Mouse (Mus musculus) midbrain, embryonic 11.5 days (tissue): ENCODE measurements around the gene Tedc2. TPM values are rescaled to one million over a fixed set of nuclear protein-coding genes. Genes with fewer than 3 reads are reported as not detected.
A peak's percentile ranks its signal among the peaks of the same experiment; 100 is the strongest.

Source experiments
- ATAC-seq: fragments of 200-750 bp; cut with Nextera tagmentation; 2 replicates; pipeline ENCODE4 v1.8.0; 2017; ENCODE audit warnings: moderate TSS enrichment, moderate library complexity; ENCODE audit not compliant: low FRiP score
- DNase-seq: peaks from one replicate; pipeline ENCODE4 v3.0.0; 2015; ENCODE audit warnings: low spot score; ENCODE audit errors: missing footprints
- H3K27ac ChIP-seq: fragments of 300-500 bp; sonication (generic); 2 replicates; pipeline ENCODE4 v1.5.1; 2014; ENCODE audit warnings: low read depth, low read length
- H3K27me3 ChIP-seq: fragments of 300-500 bp; sonication (generic); 2 replicates; pipeline ENCODE4 v1.6.1; 2014; ENCODE audit warnings: mild to moderate bottlenecking, low read length, moderate library complexity, mixed read lengths; ENCODE audit not compliant: control insufficient read depth, insufficient read depth
- H3K36me3 ChIP-seq: fragments of 300-500 bp; sonication (generic); 2 replicates; pipeline ENCODE4 v1.6.1; 2014; ENCODE audit warnings: mild to moderate bottlenecking, low read length, moderate library complexity, mixed read lengths; ENCODE audit not compliant: control insufficient read depth, insufficient read depth
- H3K4me1 ChIP-seq: fragments of 300-500 bp; sonication (generic); 2 replicates; pipeline ENCODE4 v1.6.1; 2014; ENCODE audit warnings: low read length; ENCODE audit not compliant: control insufficient read depth, insufficient read depth
- H3K4me2 ChIP-seq: fragments of 300-500 bp; sonication (generic); 2 replicates; pipeline ENCODE4 v1.6.1; 2014; ENCODE audit warnings: mild to moderate bottlenecking, moderate library complexity
- H3K4me3 ChIP-seq: fragments of 300-500 bp; sonication (generic); 2 replicates; pipeline ENCODE4 v1.5.1; 2014; ENCODE audit warnings: low read depth, low read length
- H3K9ac ChIP-seq: fragments of 300-500 bp; sonication (generic); 2 replicates; pipeline ENCODE4 v1.6.1; 2014; ENCODE audit warnings: low read length
- H3K9me3 ChIP-seq: fragments of 300-500 bp; sonication (generic); 2 replicates; pipeline ENCODE4 v1.6.1; 2016; ENCODE audit warnings: low read length; ENCODE audit not compliant: control insufficient read depth
- WGBS: fragments of 180-500 bp; shearing (Covaris S2); extraction: QIAGEN DNeasy Blood & Tissue Kit; methylation state at CpG from one replicate; pipeline ENCODE4 v1.1.7; 2014; 5-methylcytosine and 5-hydroxymethylcytosine counted together
- polyA plus RNA-seq: library from polyadenylated mRNA; unstranded; fragments of >200 nt; fragmentation: Nextera tagmentation; extraction: Ambion mirVana; gene quantifications from 2 replicates; pipeline ENCODE4 v1.2.1, GENCODE M21; 2014

Tedc2 gene
- polyA plus RNA-seq, 1 experiment from 2014 or later: 15.1 TPM

GRCm38 (mm10) chr17:24224741-24225140 is 4.1 kb upstream of the Tedc2 start:
- ATAC-seq (no peak), DNase-seq (no peak)
- no peak overlapping the region for H3K27ac ChIP-seq
- H3K4me3 ChIP-seq: no peak overlapping the region
- H3K27me3 ChIP-seq: no peaks in the 10 kb centered on the region
- WGBS: 88% methylated on average over 10 of the region's 10 CpGs
- H3K36me3 ChIP-seq: peaks cover 42% of the 10 kb centered on the region
- H3K9ac ChIP-seq: no peak overlapping the region
- no peak overlapping the region for H3K4me2 ChIP-seq
- peaks cover 4% of the 10 kb centered on the region for H3K4me1 ChIP-seq
- H3K9me3 ChIP-seq: no peaks in the 10 kb centered on the region

DNA sequence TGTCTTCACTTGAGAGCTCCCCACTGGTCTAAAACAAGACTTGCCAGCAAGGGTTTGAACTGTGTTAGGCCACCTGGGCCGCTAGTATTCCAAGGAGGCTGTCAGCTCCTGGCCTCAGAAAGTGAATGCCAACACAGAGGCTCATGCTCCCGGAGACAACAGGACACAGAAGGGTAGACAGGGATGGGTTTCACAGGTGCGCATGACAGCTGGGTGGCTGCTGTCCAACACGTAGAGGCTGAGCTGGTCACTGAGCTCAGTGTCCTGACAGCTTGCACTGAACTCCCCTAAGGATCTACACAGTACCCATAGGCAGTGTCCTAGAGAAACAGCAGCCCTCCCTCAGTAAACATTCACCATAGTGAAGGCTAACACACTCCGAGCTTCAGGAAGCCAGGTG is 2.9 kb upstream of the Tedc2 start:
- no peak overlapping the region for H3K4me3 ChIP-seq
- H3K4me1 ChIP-seq: peaks cover 10% of the 10 kb centered on the region
- H3K4me2 ChIP-seq: no peak overlapping the region
- H3K27ac ChIP-seq: no peak overlapping the region
- ATAC-seq (no peak), DNase-seq (no peak)
- no peaks in the 10 kb centered on the region for H3K9me3 ChIP-seq
- H3K36me3 ChIP-seq: peaks cover 36% of the 10 kb centered on the region
- WGBS: 96% methylated on average over 5 of the region's 5 CpGs
- H3K9ac ChIP-seq: no peak overlapping the region
- no peaks in the 10 kb centered on the region for H3K27me3 ChIP-seq

GRCm38 (mm10) chr17:24222653-24223052 is 2.0 kb upstream of the Tedc2 start:
- no peak overlapping the region for H3K9ac ChIP-seq
- WGBS: 78% methylated on average over 6 of the region's 6 CpGs
- DNase-seq (no peak), ATAC-seq (no peak)
- H3K4me1 ChIP-seq: peaks cover 10% of the 10 kb centered on the region
- H3K4me3 ChIP-seq: no peak overlapping the region
- H3K27ac ChIP-seq: no peak overlapping the region
- peaks cover 30% of the 10 kb centered on the region for H3K36me3 ChIP-seq
- no peaks in the 10 kb centered on the region for H3K9me3 ChIP-seq
- H3K27me3 ChIP-seq: no peaks in the 10 kb centered on the region
- no peak overlapping the region for H3K4me2 ChIP-seq

GRCm38 (mm10) chr17:24216836-24217235 is 3.8 kb downstream of the Tedc2 start:
- peaks cover 16% of the 10 kb centered on the region for H3K4me1 ChIP-seq
- H3K9me3 ChIP-seq: no peaks in the 10 kb centered on the region
- H3K36me3 ChIP-seq: peaks cover 7% of the 10 kb centered on the region; the same call in 1 of the 2 replicates
- no peak overlapping the region for H3K4me3 ChIP-seq
- no peak overlapping the region for H3K4me2 ChIP-seq
- no peak overlapping the region for H3K9ac ChIP-seq
- H3K27me3 ChIP-seq: no peaks in the 10 kb centered on the region
- H3K27ac ChIP-seq: no peak overlapping the region
- WGBS: 58% methylated on average over 4 of the region's 4 CpGs
- no peak for DNase-seq
- no peak for ATAC-seq

DNA sequence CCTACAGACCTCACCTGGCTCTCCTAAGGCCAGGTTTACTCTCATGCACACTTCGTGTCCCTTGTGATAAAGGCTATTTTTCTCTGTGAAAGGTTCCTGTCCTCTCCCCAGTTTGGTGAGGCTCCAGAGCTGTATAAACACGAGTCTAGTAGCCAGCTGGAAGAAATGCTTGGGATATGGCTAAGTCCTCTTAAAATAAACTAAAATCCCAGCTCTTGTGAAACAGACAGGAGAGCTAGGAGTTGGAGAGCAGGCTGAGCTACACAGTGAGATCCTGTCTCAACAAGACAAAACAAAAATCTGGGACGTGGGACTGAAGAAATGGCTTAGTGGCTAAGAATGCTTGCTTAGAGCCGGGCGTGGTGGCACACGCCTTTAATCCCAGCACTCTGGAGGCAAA is 7.5 kb downstream of the Tedc2 start:
- Histone ChIP-seq H3K27me3 (peaks cover 14% of the 10 kb centered on the region), H3K9ac (no peak overlapping the region), H3K4me2 (no peak overlapping the region), H3K9me3 (no peaks in the 10 kb centered on the region), H3K4me3 (no peak overlapping the region), H3K36me3 (peaks cover 7% of the 10 kb centered on the region; the same call in 1 of the 2 replicates), H3K4me1 (peaks cover 33% of the 10 kb centered on the region), H3K27ac (no peak overlapping the region)
- 71% methylated on average over 6 of the region's 6 CpGs for WGBS
- peak; percentile 83 for DNase-seq
- no peak for ATAC-seq

GRCm38 (mm10) chr17:24212441-24213018 is 8.1 kb downstream of the Tedc2 start:
- WGBS: 23% methylated on average over 5 of the region's 5 CpGs
- peaks cover 21% of the 10 kb centered on the region for H3K27me3 ChIP-seq
- peaks cover 37% of the 10 kb centered on the region for H3K4me1 ChIP-seq
- peak overlapping the region; percentile 54 for H3K4me3 ChIP-seq
- H3K9ac ChIP-seq: no peak overlapping the region; the same call in none of the 2 replicates
- H3K27ac ChIP-seq: no peak overlapping the region
- H3K36me3 ChIP-seq: peaks cover 7% of the 10 kb centered on the region; the same call in 1 of the 2 replicates
- DNase-seq (peak; percentile 61), ATAC-seq (0 out of 2 replicates have a peak, but pooled peaks have one; percentile 1)
- no peaks in the 10 kb centered on the region for H3K9me3 ChIP-seq
- peak overlapping the region; percentile 97 for H3K4me2 ChIP-seq

DNA sequence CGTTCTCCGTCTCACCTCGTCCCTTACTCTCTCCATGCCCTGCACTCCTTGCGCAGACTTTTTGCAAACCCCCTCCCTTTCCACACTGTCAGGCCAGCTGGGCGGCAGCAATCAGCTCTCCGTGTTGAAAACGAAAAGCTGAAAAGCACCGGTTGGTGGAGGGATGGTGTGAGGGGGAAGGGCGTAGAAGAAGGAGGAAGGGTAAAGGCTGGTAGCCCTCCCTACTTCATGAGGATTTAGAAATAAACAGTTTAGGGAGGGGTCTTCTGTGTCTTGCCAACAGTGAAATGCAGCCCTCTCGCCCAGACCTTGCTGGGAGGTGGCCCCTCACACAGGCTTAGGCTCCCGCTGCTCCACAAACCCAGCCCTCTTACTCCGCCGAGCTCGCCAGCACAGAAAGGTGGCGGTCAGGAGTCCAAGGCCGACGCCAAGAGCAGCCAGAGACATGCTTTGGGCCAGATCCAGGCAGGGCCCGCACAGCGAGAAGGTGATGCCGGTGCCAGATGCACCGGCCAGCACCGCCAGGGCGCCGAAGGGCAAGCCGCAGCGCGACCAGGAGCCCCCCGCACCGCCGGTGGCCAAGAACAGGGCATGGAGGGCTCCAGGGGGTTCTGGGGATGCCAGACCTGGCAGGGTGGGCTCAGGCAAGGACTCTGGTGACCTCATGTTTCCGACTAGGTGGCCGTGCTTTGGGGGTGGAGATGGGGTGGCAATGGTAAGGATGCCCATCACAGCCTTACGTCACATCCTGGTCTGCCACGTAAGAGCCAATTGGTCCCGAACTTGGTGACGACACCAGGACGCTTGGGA is 8.8 kb downstream of the Tedc2 start:
- peaks cover 7% of the 10 kb centered on the region; the same call in 1 of the 2 replicates for H3K36me3 ChIP-seq
- peak overlapping the region; percentile 35; the same call in 1 of the 2 replicates for H3K27ac ChIP-seq
- H3K4me1 ChIP-seq: peaks cover 43% of the 10 kb centered on the region
- no peaks in the 10 kb centered on the region for H3K9me3 ChIP-seq
- WGBS: 2% methylated on average over 37 of the region's 37 CpGs
- H3K4me2 ChIP-seq: peak overlapping the region; percentile 97
- ATAC-seq: peak; percentile 57
- H3K4me3 ChIP-seq: peak overlapping the region; percentile 54
- H3K27me3 ChIP-seq: peaks cover 28% of the 10 kb centered on the region
- DNase-seq: peak; percentile 97
- peak overlapping the region; percentile 88 for H3K9ac ChIP-seq

DNA sequence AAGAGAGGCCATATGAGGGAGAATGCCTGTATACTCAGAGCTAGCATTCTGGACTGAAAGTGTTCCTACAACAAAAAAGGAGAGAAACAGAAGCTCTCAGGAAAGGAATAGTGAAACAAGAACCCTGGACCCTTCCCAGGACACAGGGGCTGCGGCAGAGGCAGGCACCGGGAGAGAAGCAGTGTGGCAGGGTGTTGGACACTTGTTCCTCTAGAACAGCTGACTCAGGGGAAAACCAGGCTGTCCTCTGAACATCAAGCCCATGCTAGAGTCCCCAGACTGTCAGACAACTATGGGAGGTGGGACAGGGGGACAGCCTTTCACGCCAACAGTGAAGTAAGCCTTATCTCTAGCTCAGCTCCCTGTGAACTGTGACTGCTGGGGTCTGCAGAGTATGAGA is 10.1 kb downstream of the Tedc2 start:
- Histone ChIP-seq H3K27ac (no peak overlapping the region), H3K36me3 (peaks cover 3% of the 10 kb centered on the region; the same call in 1 of the 2 replicates), H3K27me3 (peaks cover 34% of the 10 kb centered on the region), H3K4me1 (peaks cover 56% of the 10 kb centered on the region), H3K4me3 (no peak overlapping the region), H3K9ac (no peak overlapping the region), H3K9me3 (no peaks in the 10 kb centered on the region), H3K4me2 (no peak overlapping the region)
- ATAC-seq: no peak
- DNase-seq: peak; percentile 83
- WGBS: 71% methylated on average over 3 of the region's 3 CpGs

DNA sequence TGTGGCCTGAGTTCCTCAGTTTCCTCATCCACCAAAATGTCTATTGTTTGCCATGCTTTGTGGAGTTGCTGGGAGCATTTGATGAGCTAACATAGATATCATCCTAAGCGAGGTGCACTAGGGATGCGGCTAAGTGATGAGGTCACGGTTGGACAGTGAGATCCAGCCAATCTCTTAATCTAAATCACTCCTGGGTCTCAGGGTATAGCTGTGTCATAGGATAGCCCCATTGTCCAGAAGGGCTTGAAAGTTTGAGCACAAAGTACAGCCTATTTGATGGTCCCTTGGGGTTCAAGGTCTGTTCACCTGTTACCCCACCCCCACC is 10.8 kb downstream of the Tedc2 start:
- WGBS: 65% methylated on average over 3 of the region's 3 CpGs

More for the DNA sequence above, 10.8 kb downstream of the Tedc2 start:
- Histone ChIP-seq H3K4me2 (no peak overlapping the region), H3K9me3 (no peaks in the 10 kb centered on the region), H3K4me1 (peaks cover 58% of the 10 kb centered on the region), H3K27ac (no peak overlapping the region), H3K9ac (no peak overlapping the region), H3K36me3 (no peaks in the 10 kb centered on the region), H3K27me3 (peaks cover 34% of the 10 kb centered on the region), H3K4me3 (no peak overlapping the region)
- ATAC-seq (no peak), DNase-seq (no peak)
